Mouse (Mus musculus): ENCODE results near the gene Olfr1283.
"Not testable (repeated sequence)": the region's sequence is repeated elsewhere in the genome, so short reads cannot be mapped to it uniquely, and the experiment has no call there.

The Olfr1283 gene

DNA sequence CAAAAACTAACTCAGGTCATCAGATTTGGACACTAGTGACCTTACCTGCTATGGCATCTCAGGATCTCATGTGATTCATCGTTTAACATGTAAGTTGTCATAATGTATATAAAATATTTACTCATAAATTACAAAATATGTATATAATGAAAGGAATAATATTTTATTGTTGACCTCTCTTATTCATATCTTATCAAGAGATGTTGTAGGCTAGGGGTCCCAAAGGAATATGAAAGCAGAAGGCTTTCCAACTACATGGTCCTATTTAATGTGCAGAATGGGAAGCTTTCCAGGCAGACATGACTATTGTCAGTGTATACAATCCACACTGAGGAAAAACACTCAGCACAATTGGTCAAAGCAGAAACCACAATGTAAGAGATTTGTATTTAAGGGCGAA is at the start of gene Olfr1283:
Olfr1283 (plus strand) TSS at position 301 of the 400 bp plus-strand sequence.
- DNase-seq (ENCODE audit: low read depth, low spot score): no peak

DNA sequence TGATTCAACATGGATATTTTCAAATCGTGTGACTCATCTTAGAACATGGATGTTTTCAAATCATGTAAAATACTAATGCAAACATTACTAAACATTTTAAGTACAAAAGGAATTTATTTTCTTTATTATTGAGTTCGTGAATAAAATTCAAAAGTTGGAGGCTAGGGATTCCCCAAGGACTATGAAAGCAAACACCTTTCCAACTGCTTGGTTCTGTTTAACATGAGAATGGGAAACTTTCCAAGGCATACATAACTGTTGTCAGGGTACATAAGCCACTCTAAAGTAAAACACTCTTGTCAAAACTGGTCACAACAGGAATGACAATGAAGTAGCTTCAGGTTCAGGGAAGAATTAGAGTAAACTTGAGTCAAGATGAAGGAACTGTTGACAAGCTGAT is 40.4 kb upstream of the Olfr1283 start, which contains the start of gene Olfr1281:
Olfr1281 (plus strand) TSS at position 301 of the 400 bp plus-strand sequence.
- no peak for DNase-seq (ENCODE audit: low read depth, low spot score)

DNA sequence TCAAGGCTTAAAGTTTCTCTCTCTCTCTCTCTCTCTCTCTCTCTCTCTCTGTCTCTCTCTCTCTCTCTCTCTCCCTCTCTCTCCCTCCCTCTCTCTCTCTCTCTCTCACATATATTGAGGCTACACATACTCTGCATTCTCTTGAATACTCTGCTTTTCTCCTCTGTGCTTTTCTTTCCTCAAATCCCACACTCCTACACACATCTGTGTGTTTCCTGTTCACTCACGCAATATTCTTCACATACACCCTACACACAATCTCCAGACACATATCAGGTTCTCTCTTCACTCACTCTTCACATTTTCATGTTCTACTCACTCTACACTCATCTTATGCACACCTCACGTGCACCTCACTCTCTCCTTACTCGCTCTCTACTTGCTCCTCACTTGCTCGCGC is 32.9 kb upstream of the Olfr1283 start:
- not testable (repeated sequence) for DNase-seq (ENCODE audit: low read depth, low spot score)

DNA sequence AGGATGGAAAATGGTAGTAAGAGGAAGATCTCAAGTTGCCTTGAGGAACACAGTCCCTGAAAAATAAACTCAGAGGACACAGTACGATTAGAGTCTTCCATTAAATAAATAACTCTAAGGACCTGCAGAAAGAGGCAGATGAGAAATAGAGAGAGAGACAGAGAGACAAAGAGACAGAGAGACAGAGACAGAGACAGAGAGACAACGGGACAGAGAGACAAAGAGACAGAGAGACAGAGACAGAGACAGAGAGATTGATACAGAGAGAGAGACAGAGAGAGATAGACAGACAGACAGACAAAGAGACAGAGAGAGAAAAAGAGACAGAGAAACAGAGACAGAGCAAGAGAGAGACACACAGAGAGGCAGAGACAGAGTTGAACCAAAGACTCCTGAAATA is 30.6 kb upstream of the Olfr1283 start, which contains the start of gene Olfr1282:
Olfr1282 (minus strand) TSS at position 101 of the 400 bp plus-strand sequence.
- no peak for DNase-seq (ENCODE audit: low read depth, low spot score)

DNA sequence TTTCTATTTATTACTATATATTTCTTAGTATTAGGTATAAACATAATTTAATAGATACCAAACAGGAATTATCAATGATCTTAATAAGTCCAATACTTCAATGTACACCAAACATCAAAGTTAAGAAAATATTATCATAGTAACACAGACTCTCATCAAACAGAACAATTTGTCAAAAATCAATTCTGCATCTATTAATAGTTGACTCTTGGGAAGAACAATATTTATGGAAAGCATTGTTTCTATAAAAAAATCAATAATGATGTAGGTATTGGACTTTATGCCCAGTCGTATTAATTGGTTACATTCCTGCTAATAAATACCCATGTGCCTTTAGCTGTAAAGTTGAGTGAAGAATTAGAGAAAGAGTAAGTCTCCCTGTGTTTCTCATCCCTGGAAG is 8.6 kb downstream of the Olfr1283 start, which contains the start of gene Olfr1284:
Olfr1284 (plus strand) TSS at position 301 of the 400 bp plus-strand sequence.
- no peak for DNase-seq (ENCODE audit: low read depth, low spot score)

Measured in forelimb bud, embryonic 11.5 days (tissue).